Mouse (Mus musculus) kidney, embryonic 15.5 days (tissue): Measurements from ENCODE around the gene Klhl1. TPM values are rescaled to one million over a fixed set of nuclear protein-coding genes. Genes with fewer than 3 reads are reported as not detected.

Experiments
- ATAC-seq: fragments of 200-750 bp; cut with Nextera tagmentation; replicated peaks from 2 replicates; pipeline ENCODE4 v1.8.0; 2017; ENCODE audit warnings: moderate TSS enrichment; ENCODE audit not compliant: low FRiP score
- H3K27ac ChIP-seq: fragments of 300-500 bp; sonication (generic); 2 replicates; pipeline ENCODE4 v1.5.1; 2015; ENCODE audit warnings: mild to moderate bottlenecking, inconsistent platforms
- H3K27me3 ChIP-seq: fragments of 300-500 bp; sonication (generic); 2 replicates; pipeline ENCODE4 v1.6.1; 2015; ENCODE audit warnings: inconsistent platforms
- H3K36me3 ChIP-seq: fragments of 300-500 bp; sonication (generic); 2 replicates; pipeline ENCODE4 v1.6.1; 2015; ENCODE audit warnings: inconsistent platforms
- H3K4me1 ChIP-seq: fragments of 300-500 bp; sonication (generic); 2 replicates; pipeline ENCODE4 v1.6.1; 2015; ENCODE audit warnings: inconsistent platforms
- H3K4me2 ChIP-seq: fragments of 300-500 bp; sonication (generic); 2 replicates; pipeline ENCODE4 v1.6.1; 2015; ENCODE audit warnings: moderate library complexity, mild to moderate bottlenecking, inconsistent platforms
- H3K4me3 ChIP-seq: fragments of 300-500 bp; sonication (generic); replicated peaks from 2 replicates; pipeline ENCODE4 v1.5.1; 2015; ENCODE audit warnings: mild to moderate bottlenecking, inconsistent platforms
- H3K9ac ChIP-seq: fragments of 300-500 bp; sonication (generic); 2 replicates; pipeline ENCODE4 v1.6.1; 2015; ENCODE audit warnings: mild to moderate bottlenecking, inconsistent platforms
- H3K9me3 ChIP-seq: fragments of 300-500 bp; sonication (generic); replicated peaks from 2 replicates; pipeline ENCODE4 v1.6.1; 2016; ENCODE audit warnings: inconsistent platforms
- WGBS: fragments of 180-500 bp; shearing (Covaris S2); methylation state at CpG from one replicate; pipeline ENCODE4 v1.1.7; 2015; ENCODE audit warnings: mixed read lengths; 5-methylcytosine and 5-hydroxymethylcytosine counted together
- polyA plus RNA-seq: library from polyadenylated mRNA; unstranded; fragments of >200 nt; fragmentation: Nextera tagmentation; extraction: Ambion mirVana; gene quantifications from 2 replicates; pipeline ENCODE4 v1.2.1, GENCODE M21; 2015

Klhl1 gene
- polyA plus RNA-seq, result not detected in 2 replicates

GRCm38 (mm10) chr14:96518954-96519682 is at the start of gene Klhl1:
TSS of gene Klhl1 (minus strand) at chr14:96519102.
- H3K9me3 ChIP-seq, result no peaks in the 10 kb centered on the region
- ATAC-seq, result peak; percentile 62; the same call in 1 of the 2 replicates
- no peak within 1 kb of the TSS for H3K9ac ChIP-seq
- peaks cover 14% of the 10 kb centered on the region for H3K4me1 ChIP-seq
- H3K27ac ChIP-seq, result no peak within 1 kb of the TSS
- 43% methylated on average over 13 of the region's 13 CpGs for whole genome bisulfite sequencing
- H3K36me3 ChIP-seq, result no peaks in the 10 kb centered on the region
- H3K4me2 ChIP-seq, result peak within 1 kb of the TSS; percentile 87
- peak within 1 kb of the TSS; percentile 43 for H3K4me3 ChIP-seq
- H3K27me3 ChIP-seq, result peaks cover 28% of the 10 kb centered on the region

GRCm38 (mm10) chr14:96553668-96554067 is 34.8 kb upstream of the Klhl1 start:
- H3K27ac ChIP-seq, result no peak overlapping the region
- ATAC-seq, result no peak
- no peaks in the 10 kb centered on the region for H3K9me3 ChIP-seq
- H3K9ac ChIP-seq, result no peak overlapping the region
- no peak overlapping the region for H3K4me3 ChIP-seq
- WGBS, result 91% methylated on average over 2 of the region's 2 CpGs
- no peaks in the 10 kb centered on the region for H3K27me3 ChIP-seq
- no peaks in the 10 kb centered on the region for H3K4me1 ChIP-seq
- H3K4me2 ChIP-seq, result no peak overlapping the region
- no peaks in the 10 kb centered on the region for H3K36me3 ChIP-seq

DNA sequence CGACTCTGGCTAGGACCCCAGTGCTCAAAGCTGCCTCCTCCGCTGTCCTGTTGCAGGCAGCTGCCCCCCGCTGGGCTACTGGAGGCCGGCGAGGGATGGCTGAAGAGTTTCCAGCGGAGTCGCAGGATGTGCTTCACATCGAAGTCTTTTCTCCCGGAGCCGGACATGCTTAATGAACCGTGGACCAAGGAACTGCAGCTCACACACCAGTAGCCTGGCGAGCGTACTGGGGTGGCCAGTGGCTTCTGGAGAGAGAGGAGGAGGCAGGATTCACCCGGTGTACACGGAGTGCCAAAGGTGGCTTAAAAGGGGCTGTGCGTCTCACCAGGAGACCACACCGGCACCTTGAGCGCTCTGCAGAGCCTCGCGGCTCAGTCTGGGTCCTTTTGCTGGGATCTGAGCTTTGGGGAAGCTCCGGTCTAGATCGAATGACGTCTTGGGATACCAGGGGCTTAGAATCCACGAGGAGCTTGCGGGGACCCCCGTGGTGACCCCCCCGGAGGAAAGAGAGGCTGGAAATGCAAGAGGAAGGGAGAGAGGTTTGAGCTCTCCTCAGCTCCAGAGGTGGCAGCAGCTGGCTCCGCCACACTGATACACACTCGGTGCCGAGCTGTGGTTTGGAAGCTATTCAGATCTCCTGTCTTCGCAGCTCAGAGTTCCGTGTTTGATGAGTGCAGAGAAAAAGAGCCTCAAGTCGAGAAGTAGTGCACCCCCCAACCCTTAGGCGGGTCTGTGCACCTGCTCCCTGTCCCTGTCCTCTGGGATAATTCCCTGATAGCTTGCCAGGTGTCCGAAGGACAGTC is 550 bp downstream of the Klhl1 start:
- no peak overlapping the region for H3K9ac ChIP-seq
- H3K27me3 ChIP-seq, result peaks cover 28% of the 10 kb centered on the region
- peak; percentile 93 for ATAC-seq
- peaks cover 14% of the 10 kb centered on the region for H3K4me1 ChIP-seq
- H3K27ac ChIP-seq, result no peak overlapping the region
- H3K4me2 ChIP-seq, result peak overlapping the region; percentile 87
- H3K4me3 ChIP-seq, result peak overlapping the region; percentile 43
- WGBS, result 2% methylated on average over 35 of the region's 35 CpGs
- H3K9me3 ChIP-seq, result no peaks in the 10 kb centered on the region
- no peaks in the 10 kb centered on the region for H3K36me3 ChIP-seq

- Histone ChIP-seq H3K9me3 (no peaks in the 10 kb centered on the region), H3K36me3 (no peaks in the 10 kb centered on the region), H3K27me3 (peaks cover 28% of the 10 kb centered on the region), H3K4me2 (peak overlapping the region; percentile 87), H3K9ac (no peak overlapping the region), H3K4me3 (peak overlapping the region; percentile 43), H3K4me1 (peaks cover 14% of the 10 kb centered on the region), H3K27ac (no peak overlapping the region)
- ATAC-seq, result peak; percentile 37
- 8% methylated on average over 9 of the region's 9 CpGs for WGBS
Measured at GRCm38 (mm10) chr14:96517727-96518126, 1.2 kb downstream of the Klhl1 start.

GRCm38 (mm10) chr14:96499936-96500335 is 19.0 kb downstream of the Klhl1 start:
- no peak overlapping the region for H3K9ac ChIP-seq
- H3K36me3 ChIP-seq, result no peaks in the 10 kb centered on the region
- no peaks in the 10 kb centered on the region for H3K27me3 ChIP-seq
- H3K4me1 ChIP-seq, result no peaks in the 10 kb centered on the region
- no peak overlapping the region for H3K4me2 ChIP-seq
- no peaks in the 10 kb centered on the region for H3K9me3 ChIP-seq
- WGBS, result 82% methylated on average over 2 of the region's 2 CpGs
- no peak overlapping the region for H3K4me3 ChIP-seq
- ATAC-seq, result no peak
- H3K27ac ChIP-seq, result no peak overlapping the region

GRCm38 (mm10) chr14:96471812-96472211 is 47.1 kb downstream of the Klhl1 start:
- Histone ChIP-seq H3K9me3 (no peaks in the 10 kb centered on the region), H3K9ac (no peak overlapping the region), H3K4me2 (no peak overlapping the region), H3K36me3 (no peaks in the 10 kb centered on the region), H3K4me1 (no peaks in the 10 kb centered on the region), H3K27me3 (no peaks in the 10 kb centered on the region), H3K27ac (no peak overlapping the region), H3K4me3 (no peak overlapping the region)
- no peak for ATAC-seq
- WGBS, result 89% methylated on average over 2 of the region's 2 CpGs

GRCm38 (mm10) chr14:96471336-96471735 is 47.6 kb downstream of the Klhl1 start:
- Histone ChIP-seq H3K27ac (no peak overlapping the region), H3K36me3 (no peaks in the 10 kb centered on the region), H3K4me3 (no peak overlapping the region), H3K9me3 (no peaks in the 10 kb centered on the region), H3K27me3 (no peaks in the 10 kb centered on the region), H3K4me1 (no peaks in the 10 kb centered on the region), H3K9ac (no peak overlapping the region), H3K4me2 (no peak overlapping the region)
- ATAC-seq, result no peak

GRCm38 (mm10) chr14:96461756-96462155 is 57.1 kb downstream of the Klhl1 start:
- no peaks in the 10 kb centered on the region for H3K9me3 ChIP-seq
- no peaks in the 10 kb centered on the region for H3K27me3 ChIP-seq
- H3K9ac ChIP-seq, result no peak overlapping the region
- H3K4me2 ChIP-seq, result no peak overlapping the region
- no peaks in the 10 kb centered on the region for H3K36me3 ChIP-seq
- WGBS, result 42% methylated on average over 2 of the region's 2 CpGs
- H3K4me1 ChIP-seq, result no peaks in the 10 kb centered on the region
- no peak overlapping the region for H3K27ac ChIP-seq
- H3K4me3 ChIP-seq, result no peak overlapping the region
- ATAC-seq, result no peak

DNA sequence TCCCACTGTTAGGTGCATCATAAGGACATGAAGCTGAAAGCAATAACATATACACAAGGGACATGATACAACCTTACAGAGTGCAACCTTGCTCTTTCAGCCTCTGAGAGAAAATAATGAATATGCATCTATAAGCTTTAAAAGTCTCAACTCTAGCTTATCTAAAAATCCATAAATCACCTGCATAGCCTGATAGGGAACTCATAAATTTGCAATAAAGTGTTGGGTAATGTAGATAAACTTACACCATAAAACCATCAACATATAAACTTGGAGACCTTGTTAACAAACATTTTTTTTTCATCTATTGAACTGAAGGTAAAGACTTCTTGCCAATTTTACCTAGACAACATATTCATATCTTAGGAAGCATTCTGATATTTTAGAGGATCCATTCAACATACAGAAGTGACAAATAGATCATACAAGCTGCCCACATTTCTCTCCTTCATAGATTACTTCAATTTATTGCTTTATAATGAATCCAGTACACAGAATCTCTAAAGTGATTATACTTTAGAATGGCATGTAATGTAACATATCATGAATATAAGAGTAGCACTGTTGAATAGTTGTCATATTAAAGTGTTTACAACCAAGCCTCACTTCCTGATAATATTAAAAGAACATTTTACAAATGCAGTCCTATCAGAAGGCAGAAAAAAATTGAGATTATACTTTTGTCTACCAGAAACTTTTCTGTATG is 126.7 kb downstream of the Klhl1 start:
- Histone ChIP-seq H3K9ac (no peak overlapping the region), H3K27me3 (no peaks in the 10 kb centered on the region), H3K4me1 (no peaks in the 10 kb centered on the region), H3K9me3 (no peaks in the 10 kb centered on the region), H3K4me2 (no peak overlapping the region), H3K36me3 (no peaks in the 10 kb centered on the region), H3K27ac (no peak overlapping the region), H3K4me3 (no peak overlapping the region)
- no peak for ATAC-seq

DNA sequence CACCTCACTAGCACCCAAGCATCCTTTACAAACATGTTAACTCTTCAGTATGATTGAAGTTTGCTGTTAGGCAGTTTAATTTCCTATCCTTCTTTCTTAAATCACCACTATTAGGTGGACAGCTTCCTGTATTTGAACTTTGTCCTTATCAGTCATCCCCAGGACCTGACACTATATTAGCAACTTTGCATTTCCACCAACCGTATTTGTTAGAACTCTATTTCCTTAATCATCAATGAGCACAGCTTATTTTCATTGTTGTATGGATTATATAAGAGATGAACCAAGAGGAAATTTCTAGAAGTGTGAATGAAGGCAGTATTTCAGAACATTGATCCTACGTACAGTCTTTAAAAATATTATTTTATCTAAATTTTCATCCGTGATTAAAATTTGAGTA is 156.2 kb downstream of the Klhl1 start:
- H3K9ac ChIP-seq, result no peak overlapping the region
- 87% methylated on average over 3 of the region's 3 CpGs for WGBS

DNA sequence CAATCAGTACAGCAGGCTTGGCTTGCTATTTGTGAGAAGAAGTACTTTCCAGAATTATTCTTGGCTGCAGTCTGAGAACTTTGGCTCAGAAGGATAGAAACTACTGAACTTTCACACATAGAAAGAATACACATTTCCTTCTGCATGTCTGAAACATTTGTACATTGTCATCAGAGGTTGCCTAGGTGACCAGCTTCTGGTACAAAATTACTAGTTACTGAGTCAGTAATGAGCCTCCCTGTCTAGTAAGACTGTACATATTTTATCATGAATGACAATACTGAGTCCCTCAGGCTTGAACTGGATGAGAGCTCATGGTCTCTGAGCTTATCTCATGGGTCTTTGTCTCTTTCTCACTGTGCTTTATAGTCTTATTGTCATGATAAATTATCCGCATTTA is 170.7 kb downstream of the Klhl1 start:
- Histone ChIP-seq H3K36me3 (no peaks in the 10 kb centered on the region), H3K9ac (no peak overlapping the region), H3K4me2 (no peak overlapping the region), H3K27me3 (no peaks in the 10 kb centered on the region), H3K9me3 (no peaks in the 10 kb centered on the region), H3K4me1 (no peaks in the 10 kb centered on the region), H3K4me3 (no peak overlapping the region), H3K27ac (no peak overlapping the region)
- no peak for ATAC-seq
- 94% methylated on average over 1 of the region's 1 CpGs for WGBS

More for the DNA sequence above, 156.2 kb downstream of the Klhl1 start:
- no peaks in the 10 kb centered on the region for H3K27me3 ChIP-seq
- no peaks in the 10 kb centered on the region for H3K36me3 ChIP-seq
- no peak overlapping the region for H3K27ac ChIP-seq
- no peak for ATAC-seq
- H3K4me3 ChIP-seq, result no peak overlapping the region
- H3K4me1 ChIP-seq, result no peaks in the 10 kb centered on the region
- H3K9me3 ChIP-seq, result no peaks in the 10 kb centered on the region
- H3K4me2 ChIP-seq, result no peak overlapping the region

- Histone ChIP-seq H3K9me3 (no peaks in the 10 kb centered on the region), H3K4me3 (no peak overlapping the region), H3K4me1 (no peaks in the 10 kb centered on the region), H3K36me3 (no peaks in the 10 kb centered on the region), H3K27ac (no peak overlapping the region), H3K4me2 (no peak overlapping the region), H3K27me3 (no peaks in the 10 kb centered on the region), H3K9ac (no peak overlapping the region)
- WGBS, result 77% methylated on average over 4 of the region's 4 CpGs
- ATAC-seq, result no peak
Measured at GRCm38 (mm10) chr14:96331069-96331468, 187.8 kb downstream of the Klhl1 start.
